Mouse (Mus musculus) cerebellum, postnatal 14 days (tissue): ENCODE results near the gene Pmpcb.

Experiments
- DNase-seq, 2 experiments: peaks; one replicate each; pipeline ENCODE4 v3.0.0; 2021; ENCODE audit warnings: mixed read lengths in 2 of 2

The Pmpcb gene

GRCm38 (mm10) chr5:21804837-21805236 is 67.9 kb downstream of the Pmpcb start:
- DNase-seq = no peak
